Mouse (Mus musculus) cerebellum, postnatal 36 days (tissue): ENCODE data around the gene Polr2e.

Experiments
- DNase-seq, 2 experiments: peaks; one replicate each; pipeline ENCODE4 v3.0.0; 2021 to 2022; ENCODE audit warnings: mixed read lengths in 2 of 2

Polr2e gene

DNA sequence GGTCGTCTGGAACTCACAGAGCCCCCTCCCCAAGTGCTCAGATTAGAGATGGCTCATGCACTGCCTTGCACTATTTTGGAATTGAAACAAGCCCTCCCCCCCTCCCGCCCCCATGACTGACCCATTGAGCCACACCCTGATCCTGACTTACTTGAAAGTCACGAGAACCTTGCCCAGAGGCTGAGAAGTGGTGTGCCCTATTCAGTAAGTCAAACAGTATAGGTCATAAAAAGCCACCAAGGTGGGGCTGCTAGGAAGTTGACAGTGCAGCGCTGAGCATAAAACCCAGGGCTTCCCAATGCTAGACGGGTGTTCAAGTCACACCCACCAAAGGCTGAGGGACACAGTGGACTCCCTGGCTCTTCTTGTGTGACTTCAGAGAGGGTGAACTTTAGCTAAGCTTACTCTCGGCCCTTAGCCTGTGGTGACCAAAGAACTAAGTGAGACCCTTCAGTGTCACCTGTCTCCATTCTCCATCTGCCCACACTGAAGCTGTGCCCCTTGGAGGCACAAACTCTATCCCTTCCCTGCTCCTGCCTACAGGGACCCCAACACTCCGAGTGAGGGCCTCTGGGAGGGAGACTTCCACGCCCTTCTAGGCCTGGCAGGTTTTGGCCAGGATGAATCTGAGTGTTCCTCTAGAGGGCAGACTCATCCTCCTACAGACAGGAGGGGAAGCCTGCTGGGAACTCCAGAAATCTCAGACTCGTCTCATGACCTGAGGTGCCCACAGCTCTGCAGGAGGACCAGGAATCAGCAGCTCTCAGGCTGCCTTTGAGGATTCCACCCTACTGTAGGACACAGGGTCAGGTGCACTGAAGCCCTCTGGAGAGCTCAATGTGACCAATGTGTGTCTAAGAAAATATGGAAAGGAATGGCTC is 5.8 kb downstream of the Polr2e start:
- peak; percentile 49 to 51 for DNase-seq

DNA sequence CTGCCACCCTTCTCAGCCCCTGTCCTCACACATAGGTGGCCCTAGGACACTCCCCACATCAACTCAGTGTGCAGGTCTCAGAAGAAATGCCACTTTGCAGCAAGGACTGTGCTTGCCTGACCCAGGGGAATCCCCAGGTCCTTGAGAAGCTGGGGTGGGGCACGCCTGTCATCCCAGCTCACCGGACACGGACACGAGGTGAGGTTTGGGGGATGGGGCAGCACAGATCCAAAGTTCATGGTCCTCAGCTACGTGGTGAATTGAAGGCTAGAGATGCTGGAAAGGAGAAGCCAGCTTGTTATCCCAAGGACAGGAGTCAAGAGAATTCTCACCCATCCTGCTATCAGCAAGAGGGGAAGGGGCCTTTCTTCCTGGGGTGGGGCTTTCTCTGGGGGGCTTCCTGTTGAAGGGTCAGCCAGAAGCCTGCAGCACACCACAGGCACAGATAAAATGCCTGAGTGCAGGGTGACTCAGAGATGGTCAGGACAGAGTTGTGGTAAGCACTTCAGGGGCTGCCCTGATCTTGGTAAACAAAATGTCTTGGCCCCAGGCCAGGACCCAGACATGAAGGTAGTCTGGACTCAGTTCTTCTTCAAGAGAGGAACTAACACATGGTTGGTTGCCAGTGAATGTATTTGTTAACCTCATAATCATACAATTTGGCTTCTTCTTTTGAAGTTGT is 6.7 kb downstream of the Polr2e start:
- no peak for DNase-seq

DNA sequence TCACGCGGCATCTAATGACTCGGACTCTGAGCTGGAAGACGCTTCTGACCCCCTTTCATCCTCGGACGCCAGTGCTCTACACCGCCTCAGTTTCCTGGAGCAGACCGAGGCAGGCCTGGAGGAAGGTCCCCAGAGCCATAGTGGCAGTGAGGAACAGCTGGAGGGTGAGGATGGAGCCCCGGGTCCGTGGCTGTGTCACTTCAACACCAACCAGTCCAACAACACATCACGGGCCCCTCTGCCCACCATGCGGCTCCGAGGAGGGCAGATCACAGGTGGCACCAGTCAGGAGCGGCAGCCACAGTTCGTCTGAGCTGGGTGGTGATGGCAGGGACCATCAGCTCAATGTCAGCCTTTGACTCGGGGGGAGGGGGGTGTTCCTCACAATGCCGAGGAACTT is 8.9 kb downstream of the Polr2e start:
- no peak for DNase-seq

DNA sequence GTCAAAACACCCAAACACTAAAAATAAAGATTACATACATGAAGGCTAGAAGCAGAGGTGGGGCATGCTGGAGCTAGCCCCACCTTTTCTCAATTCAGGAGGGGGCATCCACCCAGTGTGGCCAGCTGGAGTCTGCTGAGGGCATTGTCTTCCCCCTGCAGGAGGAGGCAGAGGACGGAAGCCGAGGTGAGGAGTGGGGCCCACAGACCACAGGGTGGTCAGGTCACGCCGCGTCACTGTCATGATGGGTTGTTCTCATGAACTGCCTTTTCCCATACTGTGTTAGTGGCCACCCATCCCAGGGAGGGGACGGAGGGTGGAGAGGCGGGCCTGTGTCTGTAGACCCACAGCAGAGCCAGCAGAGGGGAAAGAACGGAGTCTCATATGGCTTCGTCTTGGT is 9.4 kb downstream of the Polr2e start:
- no peak for DNase-seq

DNA sequence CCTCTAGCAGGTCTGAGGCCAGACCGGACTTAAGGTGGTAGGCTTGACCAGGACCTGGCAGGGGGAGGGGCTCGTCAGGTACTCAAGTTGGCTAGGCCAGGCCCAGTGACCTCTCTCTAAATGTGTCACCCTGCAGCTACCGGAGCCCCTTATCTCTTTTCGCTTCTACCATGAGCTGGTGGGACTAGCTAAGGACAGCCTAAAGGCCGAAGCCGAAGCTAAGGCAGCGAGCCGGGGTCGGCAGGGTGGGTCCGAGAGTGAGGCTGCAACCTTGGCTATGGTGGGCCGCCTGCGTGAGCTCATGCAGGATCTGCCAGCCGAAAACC is 11.1 kb downstream of the Polr2e start:
- no peak for DNase-seq

DNA sequence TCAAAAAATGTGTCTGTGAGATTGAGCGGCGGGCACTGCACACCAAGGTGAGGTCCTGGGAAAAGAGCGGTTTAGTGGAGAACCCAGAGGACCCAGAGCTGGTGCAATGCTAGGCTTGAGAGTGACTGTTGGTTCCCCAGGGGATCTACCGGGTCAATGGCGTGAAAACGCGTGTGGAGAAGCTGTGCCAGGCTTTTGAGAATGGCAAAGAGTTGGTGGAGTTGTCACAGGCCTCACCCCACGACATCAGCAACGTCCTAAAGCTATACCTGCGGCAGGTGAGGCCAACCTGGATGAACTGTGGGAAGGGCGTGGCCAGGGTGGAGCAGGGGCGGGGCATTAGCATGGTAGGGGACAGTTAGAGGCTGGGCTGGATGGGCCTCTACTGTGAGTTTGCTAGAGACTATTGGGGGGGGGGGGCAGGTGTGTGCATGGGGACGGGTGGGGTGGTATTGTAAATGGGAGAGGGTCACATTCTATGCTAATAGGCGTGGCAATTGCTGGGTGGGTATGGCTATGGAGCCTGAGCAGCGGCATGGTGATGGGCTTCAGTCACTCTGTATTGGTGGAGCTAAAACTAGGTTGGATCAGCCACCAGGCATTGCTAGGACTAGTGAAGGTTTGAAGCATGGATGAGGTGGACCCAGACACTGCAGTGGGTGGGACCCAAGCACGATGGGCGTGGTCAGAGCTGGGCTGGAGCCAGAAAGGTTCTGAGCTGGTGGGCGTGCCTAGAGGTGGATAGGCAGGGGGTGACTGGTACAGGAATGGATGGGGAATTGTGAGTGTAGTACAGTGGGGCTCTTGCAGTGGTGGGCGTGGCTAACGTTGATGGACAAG is 11.7 kb downstream of the Polr2e start:
- no peak for DNase-seq

DNA sequence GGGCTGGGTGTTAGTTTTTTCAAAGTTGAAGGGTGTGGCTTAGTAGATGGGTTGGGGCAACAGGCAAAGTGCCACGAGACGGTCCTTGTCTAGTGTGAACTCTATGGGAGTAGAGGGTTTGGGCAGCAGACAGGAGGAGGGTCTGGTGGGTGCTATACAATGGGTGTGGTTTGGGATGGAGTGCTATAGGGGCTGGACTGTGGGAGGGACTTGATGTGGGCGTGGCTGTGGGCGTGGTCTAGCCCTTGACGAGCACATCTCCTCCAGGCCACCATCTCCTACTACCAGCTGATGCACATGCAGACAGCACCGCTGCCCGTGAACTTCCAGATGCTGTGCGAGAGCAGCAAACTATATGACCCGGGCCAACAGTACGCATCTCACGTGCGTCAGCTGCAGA is 13.7 kb downstream of the Polr2e start:
- no peak for DNase-seq

DNA sequence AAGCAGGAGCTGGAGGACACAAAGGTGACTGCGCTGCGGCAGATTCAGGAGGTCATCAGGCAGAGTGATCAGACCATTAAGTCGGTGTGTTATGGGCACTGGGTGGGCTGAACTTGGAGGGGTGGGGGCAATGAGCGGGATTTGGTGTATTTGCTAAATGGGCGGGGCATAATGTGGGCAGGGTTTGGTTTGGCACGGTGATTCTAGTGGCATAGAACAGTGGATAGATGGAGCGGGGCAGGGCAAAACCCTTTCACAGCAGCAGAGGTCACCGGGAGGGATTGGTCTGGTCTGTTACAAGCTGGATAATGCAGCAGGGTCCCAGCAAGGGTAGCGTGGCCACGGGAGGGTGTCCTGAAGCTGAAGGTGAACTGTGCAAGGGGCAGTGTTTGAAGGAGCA is 14.1 kb downstream of the Polr2e start:
- DNase-seq: no peak

DNA sequence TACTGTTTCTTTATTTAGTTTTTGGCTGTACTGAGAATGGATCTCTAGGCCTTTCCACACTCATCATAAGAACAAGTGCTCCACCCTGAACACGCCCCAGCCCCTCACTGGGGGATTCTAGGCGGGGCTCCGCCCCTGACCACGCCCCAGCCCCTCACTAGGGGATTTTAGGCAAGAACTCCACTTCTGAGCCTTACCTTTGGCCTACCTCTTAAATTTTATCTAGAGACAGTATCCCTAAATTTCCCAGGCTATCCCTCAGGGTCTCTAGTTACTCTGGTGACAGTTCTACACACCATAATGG is 14.6 kb downstream of the Polr2e start:
- DNase-seq: no peak

DNA sequence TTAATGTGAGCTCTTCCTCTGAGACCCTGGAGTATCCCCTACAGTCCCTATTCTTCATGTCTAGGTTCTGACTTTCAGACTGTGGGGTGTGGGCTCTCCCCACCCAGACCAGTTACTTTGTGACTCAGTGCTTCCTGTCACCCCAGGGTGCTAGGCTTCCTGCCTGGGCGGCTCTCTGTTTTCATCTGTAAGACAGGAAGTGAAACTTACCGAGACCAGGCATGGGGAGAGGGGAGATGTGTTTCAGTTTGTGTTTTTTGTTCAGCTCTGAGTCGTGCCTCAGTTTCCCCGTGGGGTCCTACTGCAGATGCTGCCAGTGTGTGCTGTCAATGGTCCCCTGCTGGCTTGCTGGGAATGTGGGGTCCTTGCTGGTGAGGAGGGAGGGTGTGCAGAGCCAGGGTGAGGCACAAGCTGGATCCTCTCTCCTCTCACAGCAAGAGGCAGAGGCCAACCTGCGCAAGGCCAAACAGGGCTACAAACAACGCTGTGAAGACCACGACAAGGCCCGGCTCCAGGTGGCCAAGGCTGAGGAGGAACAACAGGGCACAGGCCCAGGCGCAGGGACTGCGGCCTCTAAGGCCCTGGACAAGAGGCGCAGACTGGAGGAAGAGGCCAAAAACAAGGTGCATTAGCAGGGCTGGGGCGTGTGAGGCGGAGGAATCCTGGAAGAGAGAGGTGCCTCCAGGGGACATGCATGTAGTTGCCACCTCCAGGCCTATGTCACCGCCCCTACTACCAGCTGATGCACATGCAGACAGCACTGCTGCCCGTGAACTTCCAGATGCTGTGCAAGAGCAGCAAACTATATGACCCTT is 15.2 kb downstream of the Polr2e start:
- no peak for DNase-seq

DNA sequence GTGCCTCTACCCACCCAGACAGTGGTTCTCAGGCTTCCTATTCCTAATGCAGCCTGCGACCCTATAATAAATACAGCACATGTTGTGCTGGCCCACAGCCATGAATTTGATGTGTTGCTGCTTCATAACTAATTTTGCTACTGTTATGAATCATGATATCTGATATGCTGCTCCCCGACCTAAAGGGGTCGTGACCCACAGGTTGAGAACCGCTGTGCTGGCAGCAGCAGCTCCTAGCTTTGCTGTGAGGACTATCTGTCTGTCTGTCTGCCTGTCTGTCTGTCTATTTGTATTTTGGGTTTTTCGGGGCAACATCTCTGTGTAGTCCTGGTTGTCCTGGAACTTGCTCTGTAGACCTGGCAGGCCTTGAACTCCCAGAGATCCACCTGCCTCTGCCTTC is 15.8 kb downstream of the Polr2e start:
- no peak for DNase-seq

DNA sequence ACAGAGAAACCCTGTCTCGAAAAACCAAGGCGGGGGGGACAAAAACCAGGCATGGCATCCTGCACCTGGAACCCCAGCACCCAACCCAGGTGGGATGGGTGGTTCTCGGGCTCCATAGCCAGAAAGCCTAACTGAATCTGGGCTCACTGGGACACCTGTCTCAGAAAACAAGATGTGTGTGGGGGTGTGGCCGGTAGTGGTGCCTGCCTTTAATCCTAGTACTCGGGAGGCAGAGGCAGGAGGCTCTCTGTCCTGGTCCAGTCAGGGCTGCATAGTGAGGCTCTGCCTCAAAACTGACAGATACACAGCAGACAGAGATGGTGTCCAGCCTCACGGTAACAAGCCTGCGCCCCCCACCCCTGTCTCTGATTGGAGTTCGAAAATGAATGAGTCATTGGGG is 16.8 kb downstream of the Polr2e start:
- no peak for DNase-seq

DNA sequence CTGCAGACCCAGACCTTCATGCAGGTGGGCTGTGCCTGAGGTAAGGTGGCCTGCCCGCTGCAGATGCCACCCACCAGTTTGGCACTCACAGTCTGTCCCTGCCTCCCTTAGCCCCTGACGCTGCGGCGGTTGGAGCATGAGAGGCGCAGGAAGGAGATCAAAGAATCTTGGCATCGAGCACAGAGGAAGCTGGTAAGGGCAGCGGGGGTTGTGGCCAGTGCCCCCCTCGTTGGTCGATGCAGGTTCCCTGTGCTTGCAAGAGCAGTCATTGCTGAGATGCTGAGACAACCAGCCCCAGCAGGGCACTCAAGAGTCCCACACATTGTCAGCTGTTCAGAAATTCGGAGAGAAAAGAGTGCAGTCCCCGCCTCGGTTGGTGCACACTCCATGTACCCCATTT is 17.4 kb downstream of the Polr2e start:
- DNase-seq: no peak

DNA sequence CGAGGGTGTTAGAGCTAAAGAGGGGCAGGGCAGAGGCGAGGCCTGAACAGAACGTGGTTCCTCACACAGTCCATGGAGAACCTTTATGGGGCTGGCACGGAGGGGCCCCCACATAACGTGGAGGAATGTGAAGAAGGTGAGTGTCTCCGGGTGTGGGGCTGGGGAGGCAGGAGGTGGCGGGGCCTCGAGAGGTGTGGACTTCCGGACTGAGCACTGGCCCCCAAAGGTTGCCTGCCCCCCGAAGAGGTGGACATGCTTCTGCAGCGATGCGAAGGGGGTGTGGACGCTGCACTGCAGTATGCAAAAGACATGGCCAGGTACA is 18.3 kb downstream of the Polr2e start:
- no peak for DNase-seq

DNA sequence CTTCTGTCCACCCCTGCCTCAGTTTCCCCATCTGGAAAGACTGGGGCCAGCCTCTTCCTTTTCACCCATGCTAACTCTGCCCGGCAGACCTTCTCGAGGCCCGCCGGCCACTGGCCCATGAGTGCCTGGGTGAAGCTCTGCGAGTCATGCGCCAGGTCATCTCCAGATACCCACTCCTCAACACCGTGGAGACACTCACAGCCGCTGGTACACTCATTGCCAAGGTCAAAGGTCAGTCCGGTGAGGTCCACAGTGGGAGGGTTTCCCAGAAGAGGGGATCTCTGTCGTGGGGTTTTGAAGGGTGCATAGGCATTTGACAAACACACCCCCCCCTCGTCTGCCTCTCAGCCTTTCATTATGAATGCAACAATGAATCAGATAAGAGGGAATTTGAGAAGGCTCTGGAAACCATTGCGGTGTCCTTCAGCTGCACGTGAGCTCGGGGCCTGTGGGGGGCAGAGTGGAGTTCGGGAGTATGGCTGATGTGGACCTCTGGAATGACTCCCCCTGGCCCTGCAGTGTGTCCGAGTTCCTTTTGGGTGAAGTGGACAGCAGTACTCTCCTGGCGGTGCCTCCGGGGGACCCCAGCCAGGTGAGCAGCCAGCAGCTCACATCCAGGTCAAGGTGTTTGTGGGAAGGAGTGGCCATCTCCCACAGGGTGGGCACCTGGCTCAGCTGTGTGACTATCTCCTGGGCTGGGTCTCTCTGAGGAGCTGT is 18.8 kb downstream of the Polr2e start:
- no peak for DNase-seq

DNA sequence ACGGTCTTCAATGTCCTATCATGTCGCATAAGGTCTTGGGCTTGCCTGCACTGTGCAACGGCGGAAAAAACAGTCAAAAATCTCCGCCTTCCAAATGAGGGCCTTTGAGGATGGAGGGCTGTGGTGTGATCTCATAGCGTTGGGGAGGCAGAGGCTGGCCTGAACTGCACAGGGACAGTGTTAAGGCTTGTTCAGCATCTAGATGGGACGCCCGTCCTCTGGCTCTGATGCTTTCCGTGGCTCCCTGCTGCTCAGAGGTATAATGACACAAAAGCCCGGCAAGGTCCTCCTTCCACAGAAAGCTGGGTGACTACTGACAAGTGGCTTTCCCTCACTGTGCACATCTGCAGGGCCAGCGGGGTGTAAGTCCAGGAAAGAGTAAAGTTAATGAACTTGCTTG is 19.4 kb downstream of the Polr2e start:
- no peak for DNase-seq

DNA sequence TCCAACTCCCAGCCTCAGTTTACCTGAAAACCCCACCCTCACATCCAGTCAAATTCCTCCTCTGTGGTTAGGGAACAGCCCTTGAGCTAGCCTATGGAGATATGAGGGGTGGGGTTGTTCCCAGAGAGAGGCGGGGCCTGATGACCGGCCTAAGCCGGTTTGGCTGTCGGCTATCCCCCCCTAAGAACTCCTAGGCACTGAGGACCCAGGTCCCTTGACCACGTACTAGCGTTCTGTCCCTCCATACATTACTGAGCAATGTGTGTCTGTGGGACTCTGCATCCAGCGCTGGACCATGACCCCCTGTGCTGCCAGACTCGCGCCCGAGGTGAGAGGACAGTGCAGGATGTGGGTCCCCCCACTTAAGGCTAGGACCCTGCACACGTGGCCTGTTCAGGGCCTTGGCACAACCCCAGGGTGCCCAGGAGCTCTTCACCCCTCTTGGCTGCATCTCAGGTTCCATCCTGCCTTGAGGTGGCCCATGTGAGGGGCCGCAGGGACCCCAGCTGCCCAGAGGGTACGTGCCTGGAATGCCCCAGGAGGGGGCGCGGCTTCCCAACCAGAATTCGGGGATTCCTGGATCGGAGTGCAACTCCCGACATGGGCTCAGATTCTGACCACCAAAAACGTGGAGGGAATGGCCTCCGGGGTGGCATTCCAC is 20.0 kb downstream of the Polr2e start:
- DNase-seq: no peak

DNA sequence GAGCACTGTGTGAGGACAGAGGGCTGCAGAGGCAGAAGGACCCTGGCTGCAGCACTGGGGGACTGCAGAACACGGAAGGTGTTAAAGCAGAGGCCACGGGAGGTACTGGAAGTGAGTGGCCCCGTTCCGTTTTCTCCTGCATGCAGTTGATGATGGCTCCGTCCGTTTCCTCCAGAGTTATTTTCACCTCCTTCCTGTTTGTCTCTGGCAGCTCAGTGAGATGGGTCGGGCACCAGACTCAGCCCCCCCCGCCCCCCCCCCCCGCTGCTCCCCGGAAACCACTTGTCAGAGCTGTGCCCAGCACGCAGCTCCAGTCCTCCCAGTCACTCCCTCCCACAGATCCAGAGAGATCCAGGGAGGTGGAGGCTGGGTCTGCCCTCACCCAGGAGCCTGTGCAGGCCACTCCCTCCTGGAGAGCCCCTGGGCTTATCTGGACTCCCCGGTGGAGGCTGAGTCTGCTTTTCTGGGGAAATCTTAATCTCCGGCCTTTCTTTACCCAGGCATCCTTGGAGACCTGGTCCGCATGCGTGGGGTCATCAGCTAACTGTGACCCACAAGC is 20.8 kb downstream of the Polr2e start:
- no peak for DNase-seq

DNA sequence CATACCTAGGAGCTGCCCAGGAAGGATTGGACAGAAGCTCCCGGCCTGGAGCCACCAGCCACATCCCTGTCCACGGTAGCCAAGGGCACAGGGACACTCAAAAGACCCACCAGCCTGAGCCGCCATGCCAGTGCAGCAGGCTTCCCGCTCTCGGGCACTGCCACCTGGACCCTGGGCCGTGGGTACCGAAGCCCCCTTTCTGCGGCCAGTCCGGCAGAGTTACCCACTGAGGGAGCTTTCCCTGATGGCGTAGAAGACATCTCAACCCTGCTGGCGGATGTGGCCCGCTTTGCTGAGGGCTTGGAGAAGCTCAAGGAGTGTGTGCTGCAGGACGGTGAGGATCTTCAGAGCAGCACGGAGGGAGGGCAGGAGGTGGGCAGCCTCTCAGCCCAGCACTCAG is 21.8 kb downstream of the Polr2e start:
- no peak for DNase-seq

DNA sequence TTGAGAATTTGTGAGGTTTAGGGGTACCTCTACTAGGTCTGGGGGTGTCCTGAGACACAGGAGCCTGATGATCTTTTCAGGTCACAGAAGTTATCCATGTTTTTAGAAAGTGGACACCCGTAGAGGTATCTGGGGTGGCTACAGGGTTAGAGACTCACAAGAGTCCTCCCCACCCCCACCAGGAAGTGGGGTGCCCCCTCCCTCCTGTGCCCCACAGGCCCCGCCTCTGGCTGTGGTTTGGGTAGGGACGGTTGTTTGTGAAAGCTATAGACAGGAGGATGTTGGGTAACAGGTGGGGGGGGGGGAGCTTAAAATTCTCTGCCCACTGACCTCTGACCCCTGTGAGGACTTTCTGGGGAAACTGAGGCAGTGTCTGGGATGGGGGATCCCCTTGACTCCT is 22.2 kb downstream of the Polr2e start:
- DNase-seq: no peak

DNA sequence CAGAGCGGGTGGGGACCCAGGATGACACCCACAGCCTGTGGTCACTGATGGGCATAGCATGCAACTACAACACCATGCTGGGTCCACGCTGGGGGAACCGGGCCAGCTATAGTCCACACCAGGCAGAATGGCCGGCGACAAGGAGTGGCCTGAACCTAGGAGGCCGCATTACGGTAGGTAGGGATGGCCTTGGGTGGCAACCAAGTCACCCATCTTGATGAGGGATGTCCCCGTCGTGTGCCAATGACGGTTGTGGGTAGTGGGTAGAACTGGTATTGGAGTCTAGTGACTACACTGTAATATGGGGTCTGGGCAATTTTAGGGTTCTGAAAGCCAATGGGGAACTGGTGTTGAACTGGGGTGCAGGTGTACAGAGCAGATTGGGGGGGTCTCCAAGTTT is 22.7 kb downstream of the Polr2e start:
- DNase-seq: no peak

DNA sequence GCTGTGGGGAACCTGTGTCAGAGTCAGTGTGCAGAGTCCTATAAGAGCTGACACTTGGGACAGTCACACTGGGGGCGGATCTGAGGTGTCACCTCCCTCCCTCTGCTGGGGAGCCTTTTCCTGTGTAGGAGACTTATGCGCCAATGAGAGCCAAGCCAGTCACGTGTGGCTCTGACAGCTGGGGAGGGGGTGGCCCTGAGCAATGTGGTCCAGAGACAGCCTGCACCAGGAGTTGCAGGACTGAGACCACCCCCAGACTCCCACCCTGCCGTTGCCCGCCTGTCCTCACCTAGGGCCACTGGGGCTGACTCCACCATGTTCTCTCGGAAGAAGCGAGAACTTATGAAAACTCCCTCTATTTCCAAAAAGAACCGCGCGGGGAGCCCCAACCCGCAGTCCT is 23.1 kb downstream of the Polr2e start, which contains the start of gene Arhgap45:
Arhgap45 (plus strand) TSS at position 143 of the 400 bp plus-strand sequence.
- no peak for DNase-seq
